Mouse (Mus musculus) heart, adult 8-10 months (tissue): ENCODE measurements around the gene Spaca6. TPM values are rescaled to one million over a fixed set of nuclear protein-coding genes. Genes with fewer than 3 reads are reported as not detected.
A peak's percentile ranks its signal among the peaks of the same experiment; 100 is the strongest.
"Not testable (repeated sequence)": the region's sequence is repeated elsewhere in the genome, so short reads cannot be mapped to it uniquely, and the experiment has no call there.

Experiments used
- DNase-seq: peaks from one replicate; pipeline ENCODE4 v3.0.0; 2022; ENCODE audit warnings: low spot score
- total RNA-seq, 4 experiments: library from RNA; stranded (reverse); gene quantifications; 2 replicates each; pipeline ENCODE4 v1.2.4; 2022

Gene Spaca6
- total RNA-seq, 4 experiments from 2014 or later: 8.9 to 14.9 (median 10.6) TPM

- no peak for DNase-seq
Measured at GRCm38 (mm10) chr17:17843534-17844261, 16.7 kb downstream of the Spaca6 start.

DNA sequence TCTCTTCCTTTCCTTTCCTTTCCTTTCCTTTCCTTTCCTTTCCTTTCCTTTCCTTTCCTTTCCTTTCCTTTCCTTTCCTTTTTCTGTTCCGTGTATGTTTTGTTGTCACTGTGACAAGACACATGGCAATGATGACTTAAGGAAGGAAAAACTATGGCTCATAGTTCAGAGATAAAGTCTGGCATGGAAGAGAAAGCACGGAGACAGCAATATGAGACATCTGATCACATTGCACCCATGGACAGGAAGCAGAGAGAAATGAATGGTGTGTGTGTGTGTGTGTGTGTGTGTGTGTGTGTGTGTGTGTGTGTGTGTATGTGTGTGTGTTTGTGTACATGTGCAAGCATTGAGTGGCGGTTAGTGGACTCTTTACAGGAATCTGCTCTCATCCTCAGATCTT, 17.6 kb downstream of the Spaca6 start:
- not testable (repeated sequence) for DNase-seq

- no peak for DNase-seq
Measured at GRCm38 (mm10) chr17:17845187-17846027, 18.4 kb downstream of the Spaca6 start.

- DNase-seq: no peak
Measured at GRCm38 (mm10) chr17:17848988-17849387, 22.0 kb downstream of the Spaca6 start.

DNA sequence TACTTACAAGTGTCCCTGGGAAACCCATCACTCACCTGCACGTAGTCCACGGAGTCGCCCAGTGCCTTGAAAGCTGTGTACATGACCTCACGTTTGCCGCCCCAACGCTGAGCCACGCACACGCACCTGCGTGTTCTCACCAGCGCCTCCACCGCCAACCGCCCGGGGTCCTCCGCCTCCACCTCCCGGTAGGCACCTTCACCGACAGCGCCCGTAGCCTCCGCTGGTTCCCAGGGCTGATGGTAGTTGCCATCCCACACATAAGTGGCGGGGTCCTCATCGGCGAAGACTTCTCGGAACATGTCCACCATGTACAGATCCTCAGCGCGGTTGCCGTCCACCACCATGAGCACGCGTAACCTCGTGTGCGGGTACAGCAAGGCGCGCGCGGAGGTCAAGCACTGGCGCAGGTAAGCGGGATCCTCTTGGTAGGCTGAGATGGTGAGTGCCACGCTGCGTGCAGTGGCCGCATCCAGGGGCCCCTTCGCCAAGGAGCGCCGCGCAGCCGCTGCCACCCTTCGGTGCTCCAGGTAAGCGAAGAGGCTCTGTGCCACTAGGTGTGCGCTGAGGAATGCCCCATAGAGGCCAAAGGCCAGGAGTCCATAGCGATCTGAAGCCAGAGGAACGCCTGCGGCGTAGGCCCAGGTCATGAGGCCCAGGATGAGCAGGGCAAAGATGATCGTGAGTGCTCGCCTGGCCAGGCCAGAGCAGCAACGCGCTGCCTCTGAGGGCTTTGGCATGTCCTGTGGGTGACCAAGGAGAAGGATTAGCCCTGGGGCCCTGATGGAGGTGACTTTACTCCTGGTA, 23.2 kb downstream of the Spaca6 start:
- no peak for DNase-seq

- DNase-seq: no peak
Measured at GRCm38 (mm10) chr17:17855064-17855838, 28.3 kb downstream of the Spaca6 start, which contains the start of gene Has1. Gene Has1 (minus strand): TSS chr17:17855205.

GRCm38 (mm10) chr17:17856612-17857011, 29.7 kb downstream of the Spaca6 start:
- DNase-seq: no peak

DNA sequence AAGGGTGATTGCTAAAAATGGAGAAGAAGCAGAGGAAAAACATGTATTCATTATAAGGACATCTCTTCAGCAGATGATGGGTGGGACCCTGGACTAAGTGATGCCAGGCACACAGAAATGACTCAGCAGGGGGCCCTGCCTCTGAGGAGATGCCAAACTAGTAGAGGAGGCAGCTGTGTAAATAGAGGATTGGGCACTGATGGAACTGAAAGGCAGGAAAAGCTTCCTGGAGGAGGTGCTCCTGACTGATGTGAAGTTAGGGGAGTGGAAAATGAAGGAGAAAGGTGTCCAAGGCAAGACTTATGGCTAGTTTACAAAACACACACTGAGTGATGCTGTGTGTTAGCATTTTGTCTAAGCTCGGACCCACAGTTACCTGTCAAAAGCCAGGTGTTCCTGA, 30.5 kb downstream of the Spaca6 start:
- DNase-seq: no peak

- DNase-seq: no peak
Measured at GRCm38 (mm10) chr17:17860110-17860509, 33.2 kb downstream of the Spaca6 start.

- DNase-seq: no peak
Measured at GRCm38 (mm10) chr17:17862360-17862759, 35.4 kb downstream of the Spaca6 start.

- no peak for DNase-seq
Measured at GRCm38 (mm10) chr17:17865168-17865567, 38.2 kb downstream of the Spaca6 start.

GRCm38 (mm10) chr17:17866801-17867469, 40.0 kb downstream of the Spaca6 start:
- peak; percentile 33 for DNase-seq

- no peak for DNase-seq
Measured at GRCm38 (mm10) chr17:17870892-17871550, 44.1 kb downstream of the Spaca6 start.

GRCm38 (mm10) chr17:17871697-17872096, 44.7 kb downstream of the Spaca6 start:
- DNase-seq: peak; percentile 35

DNA sequence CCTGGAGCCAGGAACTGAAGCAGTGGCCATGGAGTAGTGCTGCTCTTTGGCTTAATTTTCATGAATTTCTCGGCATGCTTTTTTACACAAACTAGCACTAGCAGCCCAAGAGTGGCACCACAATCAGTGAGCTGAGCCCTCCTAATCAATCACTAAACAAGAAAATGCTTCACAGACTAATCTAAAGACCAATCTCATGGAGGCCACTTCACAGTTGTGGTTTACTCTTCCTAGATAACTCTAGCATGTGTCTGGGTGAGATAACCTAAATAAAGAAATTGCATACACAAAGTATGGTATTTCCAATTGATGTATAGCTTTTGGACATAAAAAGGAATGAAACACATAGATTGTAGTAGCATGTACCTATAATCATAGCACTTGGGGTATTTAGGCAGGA, 52.4 kb downstream of the Spaca6 start:
- DNase-seq: no peak

- no peak for DNase-seq
Measured at GRCm38 (mm10) chr17:17882672-17883071, 55.7 kb downstream of the Spaca6 start.

GRCm38 (mm10) chr17:17883840-17884239, 56.9 kb downstream of the Spaca6 start, which contains the start of gene Fpr1:
Gene Fpr1 (minus strand): TSS chr17:17883940.
- DNase-seq: no peak

GRCm38 (mm10) chr17:17887774-17888248, 60.9 kb downstream of the Spaca6 start, which contains the start of the genes Fpr2 and Fpr3:
Gene Fpr2 (plus strand): TSS chr17:17887824.
Gene Fpr3 (plus strand): TSS chr17:17887852.
- no peak for DNase-seq

DNA sequence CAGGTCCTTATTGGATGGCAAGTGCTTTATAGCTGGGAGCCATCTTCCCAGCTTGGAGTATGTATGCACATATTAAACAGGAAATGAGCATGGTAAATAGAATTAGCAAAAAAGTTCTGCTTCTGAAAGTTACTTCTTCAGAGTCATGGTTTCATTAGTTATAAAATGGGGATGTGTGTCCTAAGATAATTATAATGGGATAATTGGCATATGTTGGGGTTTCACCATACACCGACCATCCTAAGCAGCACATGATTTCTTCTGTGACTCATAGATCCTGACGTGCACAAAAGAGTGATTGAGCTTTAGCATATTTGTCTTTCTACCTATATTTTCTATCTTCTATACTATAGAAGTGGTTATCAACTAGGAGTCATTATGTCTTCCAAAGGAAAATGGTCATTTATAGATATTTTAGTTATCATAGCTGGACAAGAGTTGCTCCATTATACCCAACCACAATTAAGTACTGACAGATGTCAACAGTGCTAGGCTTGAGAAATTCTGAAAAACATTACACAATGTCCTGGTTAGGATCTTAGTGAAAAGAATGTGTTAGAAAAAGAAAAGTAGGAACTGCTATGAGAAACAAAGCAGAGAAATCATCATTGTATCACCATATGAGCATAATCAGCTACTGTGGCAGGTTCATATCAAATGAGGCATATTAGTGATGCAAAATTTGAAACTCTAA, 62.9 kb downstream of the Spaca6 start:
- no peak for DNase-seq
